Mouse (Mus musculus) kidney, embryonic 15.5 days (tissue): ENCODE measurements at regions not wholly inside any gene's neighbourhood (a gene's known extent, or its start where the extent isn't known, plus 50 kb on each side); places are given as distances from the start of the nearest gene placed in this dataset.

Source experiments
- ATAC-seq: fragments of 200-750 bp; cut with Nextera tagmentation; replicated peaks from 2 replicates; pipeline ENCODE4 v1.8.0; 2017; ENCODE audit warnings: moderate TSS enrichment; ENCODE audit not compliant: low FRiP score
- H3K27ac ChIP-seq: fragments of 300-500 bp; sonication (generic); 2 replicates; pipeline ENCODE4 v1.5.1; 2015; ENCODE audit warnings: mild to moderate bottlenecking, inconsistent platforms
- H3K27me3 ChIP-seq: fragments of 300-500 bp; sonication (generic); 2 replicates; pipeline ENCODE4 v1.6.1; 2015; ENCODE audit warnings: inconsistent platforms
- H3K36me3 ChIP-seq: fragments of 300-500 bp; sonication (generic); 2 replicates; pipeline ENCODE4 v1.6.1; 2015; ENCODE audit warnings: inconsistent platforms
- H3K4me1 ChIP-seq: fragments of 300-500 bp; sonication (generic); 2 replicates; pipeline ENCODE4 v1.6.1; 2015; ENCODE audit warnings: inconsistent platforms
- H3K4me2 ChIP-seq: fragments of 300-500 bp; sonication (generic); 2 replicates; pipeline ENCODE4 v1.6.1; 2015; ENCODE audit warnings: moderate library complexity, mild to moderate bottlenecking, inconsistent platforms
- H3K4me3 ChIP-seq: fragments of 300-500 bp; sonication (generic); replicated peaks from 2 replicates; pipeline ENCODE4 v1.5.1; 2015; ENCODE audit warnings: mild to moderate bottlenecking, inconsistent platforms
- H3K9ac ChIP-seq: fragments of 300-500 bp; sonication (generic); 2 replicates; pipeline ENCODE4 v1.6.1; 2015; ENCODE audit warnings: mild to moderate bottlenecking, inconsistent platforms
- H3K9me3 ChIP-seq: fragments of 300-500 bp; sonication (generic); replicated peaks from 2 replicates; pipeline ENCODE4 v1.6.1; 2016; ENCODE audit warnings: inconsistent platforms
- WGBS: fragments of 180-500 bp; shearing (Covaris S2); methylation state at CpG from one replicate; pipeline ENCODE4 v1.1.7; 2015; ENCODE audit warnings: mixed read lengths; 5-methylcytosine and 5-hydroxymethylcytosine counted together

GRCm38 (mm10) chr13:101117311-101117710 is 284.1 kb upstream of the Slc30a5 start:
- Histone ChIP-seq H3K9me3 (no peaks in the 10 kb centered on the region), H3K27me3 (no peaks in the 10 kb centered on the region), H3K4me1 (no peaks in the 10 kb centered on the region), H3K4me2 (no peak overlapping the region), H3K27ac (no peak overlapping the region), H3K4me3 (no peak overlapping the region), H3K9ac (no peak overlapping the region), H3K36me3 (no peaks in the 10 kb centered on the region)
- 79% methylated on average over 2 of the region's 2 CpGs for WGBS
- no peak for ATAC-seq

GRCm38 (mm10) chr13:101115296-101115695 is 282.1 kb upstream of the Slc30a5 start:
- Histone ChIP-seq H3K27ac (no peak overlapping the region), H3K36me3 (no peaks in the 10 kb centered on the region), H3K4me1 (no peaks in the 10 kb centered on the region), H3K27me3 (no peaks in the 10 kb centered on the region), H3K4me2 (no peak overlapping the region), H3K9me3 (no peaks in the 10 kb centered on the region), H3K9ac (no peak overlapping the region), H3K4me3 (no peak overlapping the region)
- WGBS: 72% methylated on average over 5 of the region's 5 CpGs
- ATAC-seq: no peak

GRCm38 (mm10) chr13:101112176-101112575 is 278.9 kb upstream of the Slc30a5 start:
- H3K9ac ChIP-seq: no peak overlapping the region
- no peak overlapping the region for H3K27ac ChIP-seq
- no peaks in the 10 kb centered on the region for H3K27me3 ChIP-seq
- WGBS: 80% methylated on average over 4 of the region's 4 CpGs
- H3K36me3 ChIP-seq: no peaks in the 10 kb centered on the region
- ATAC-seq: no peak
- no peak overlapping the region for H3K4me2 ChIP-seq
- H3K9me3 ChIP-seq: no peaks in the 10 kb centered on the region
- H3K4me1 ChIP-seq: no peaks in the 10 kb centered on the region
- H3K4me3 ChIP-seq: no peak overlapping the region

- H3K9me3 ChIP-seq: no peaks in the 10 kb centered on the region
- no peaks in the 10 kb centered on the region for H3K36me3 ChIP-seq
- no peak overlapping the region for H3K4me2 ChIP-seq
- ATAC-seq: no peak
- no peaks in the 10 kb centered on the region for H3K4me1 ChIP-seq
- 78% methylated on average over 2 of the region's 2 CpGs for WGBS
- no peak overlapping the region for H3K9ac ChIP-seq
- no peaks in the 10 kb centered on the region for H3K27me3 ChIP-seq
- no peak overlapping the region for H3K27ac ChIP-seq
- H3K4me3 ChIP-seq: no peak overlapping the region
Measured at GRCm38 (mm10) chr13:101111773-101112172, 278.5 kb upstream of the Slc30a5 start.

DNA sequence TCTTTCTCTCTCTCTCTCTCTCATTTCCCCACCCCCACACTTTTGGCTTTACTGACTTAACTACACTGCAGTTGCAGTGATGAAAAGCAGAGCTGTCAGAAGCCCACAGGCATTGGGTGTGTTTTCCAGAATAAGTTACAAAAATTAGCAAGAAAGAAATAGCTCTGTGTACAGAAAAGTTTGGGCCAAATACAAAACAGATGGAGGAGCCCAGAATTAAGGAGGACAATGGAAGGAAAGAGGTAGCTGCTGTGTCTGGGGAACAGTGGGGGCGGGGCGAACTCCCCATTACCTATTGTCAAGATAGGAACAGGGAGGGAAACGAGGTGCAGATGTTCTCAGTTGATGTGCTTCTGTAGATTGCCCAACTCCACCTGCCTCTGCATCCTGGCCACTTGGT is 267.4 kb upstream of the Slc30a5 start:
- Histone ChIP-seq H3K4me2 (no peak overlapping the region), H3K9ac (no peak overlapping the region), H3K36me3 (no peaks in the 10 kb centered on the region), H3K4me3 (no peak overlapping the region), H3K9me3 (no peaks in the 10 kb centered on the region), H3K27me3 (no peaks in the 10 kb centered on the region), H3K4me1 (no peaks in the 10 kb centered on the region), H3K27ac (no peak overlapping the region)
- no peak for ATAC-seq
- 65% methylated on average over 3 of the region's 3 CpGs for WGBS

GRCm38 (mm10) chr13:101096856-101097255 is 263.6 kb upstream of the Slc30a5 start:
- no peaks in the 10 kb centered on the region for H3K9me3 ChIP-seq
- no peak for ATAC-seq
- H3K4me1 ChIP-seq: no peaks in the 10 kb centered on the region
- H3K36me3 ChIP-seq: no peaks in the 10 kb centered on the region
- H3K27me3 ChIP-seq: no peaks in the 10 kb centered on the region
- no peak overlapping the region for H3K4me3 ChIP-seq
- 65% methylated on average over 1 of the region's 1 CpGs for WGBS
- no peak overlapping the region for H3K27ac ChIP-seq
- H3K4me2 ChIP-seq: no peak overlapping the region
- H3K9ac ChIP-seq: no peak overlapping the region

GRCm38 (mm10) chr13:101096221-101096620 is 263.0 kb upstream of the Slc30a5 start:
- no peaks in the 10 kb centered on the region for H3K36me3 ChIP-seq
- H3K9me3 ChIP-seq: no peaks in the 10 kb centered on the region
- no peak overlapping the region for H3K4me3 ChIP-seq
- H3K4me1 ChIP-seq: no peaks in the 10 kb centered on the region
- 85% methylated on average over 6 of the region's 6 CpGs for WGBS
- ATAC-seq: no peak
- no peak overlapping the region for H3K27ac ChIP-seq
- H3K9ac ChIP-seq: no peak overlapping the region
- H3K4me2 ChIP-seq: no peak overlapping the region
- no peaks in the 10 kb centered on the region for H3K27me3 ChIP-seq

DNA sequence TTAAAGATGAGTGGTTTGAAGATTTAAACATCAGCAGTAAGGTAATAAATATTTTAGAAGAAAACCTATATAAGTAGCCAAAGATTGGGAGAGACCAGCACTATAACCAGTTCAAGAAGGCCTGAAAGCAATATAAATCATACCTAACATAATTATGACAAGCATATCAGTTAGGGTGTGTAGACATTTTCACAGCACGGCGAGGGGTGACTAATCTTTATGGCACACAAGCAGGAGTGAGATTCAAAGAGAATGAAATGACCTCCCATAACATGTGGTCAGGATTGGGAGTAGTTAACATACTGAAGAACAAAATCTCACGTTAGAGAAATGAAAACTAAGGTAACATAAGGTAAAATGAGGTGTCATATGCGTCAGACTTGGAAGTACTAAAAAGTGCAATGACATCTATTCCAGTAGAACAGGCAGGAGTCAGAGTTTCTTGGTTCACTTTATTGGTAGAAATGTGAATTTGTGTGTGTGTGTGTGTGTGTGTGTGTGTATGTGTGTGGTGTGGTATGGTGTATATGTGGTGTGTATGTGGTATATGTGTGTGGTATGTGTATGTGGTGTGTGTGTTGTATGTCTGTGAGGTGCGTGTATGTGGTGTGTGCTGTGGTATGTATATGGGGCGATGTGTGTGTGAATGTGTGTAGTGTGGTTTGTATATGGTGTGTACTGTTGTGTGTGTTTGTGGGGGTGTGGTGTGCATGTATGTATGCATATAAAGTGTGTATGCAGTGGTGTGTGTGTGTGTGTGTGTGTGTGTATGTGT is 262.0 kb upstream of the Slc30a5 start:
- Histone ChIP-seq H3K4me1 (no peaks in the 10 kb centered on the region), H3K36me3 (no peaks in the 10 kb centered on the region), H3K9me3 (no peaks in the 10 kb centered on the region), H3K27me3 (no peaks in the 10 kb centered on the region), H3K27ac (no peak overlapping the region), H3K4me2 (no peak overlapping the region), H3K4me3 (no peak overlapping the region), H3K9ac (no peak overlapping the region)
- ATAC-seq: no peak
- 85% methylated on average over 6 of the region's 6 CpGs for WGBS

DNA sequence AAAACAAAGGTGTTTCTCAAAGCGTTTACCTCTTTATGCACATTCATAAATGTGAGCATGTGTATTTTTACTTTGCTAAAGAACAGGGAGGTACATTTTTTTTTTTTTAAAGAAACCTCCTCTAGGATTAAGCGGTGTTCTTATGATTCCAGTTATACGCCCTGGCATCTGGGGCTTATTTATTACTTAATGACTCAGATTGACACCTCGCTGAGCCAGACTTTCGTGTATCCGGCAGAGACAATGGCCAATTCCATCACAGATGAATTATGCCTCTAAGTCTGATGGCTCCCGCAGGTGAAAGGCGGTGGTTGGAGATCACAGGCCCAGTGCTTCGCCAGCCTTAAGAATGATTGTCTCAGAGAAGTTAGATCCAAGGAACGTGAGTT is 259.5 kb upstream of the Slc30a5 start:
- WGBS: 65% methylated on average over 10 of the region's 10 CpGs
- H3K27me3 ChIP-seq: no peaks in the 10 kb centered on the region
- H3K9me3 ChIP-seq: no peaks in the 10 kb centered on the region
- no peak overlapping the region for H3K27ac ChIP-seq
- no peaks in the 10 kb centered on the region for H3K36me3 ChIP-seq
- no peak overlapping the region for H3K4me3 ChIP-seq
- ATAC-seq: no peak
- H3K4me1 ChIP-seq: no peaks in the 10 kb centered on the region
- H3K9ac ChIP-seq: no peak overlapping the region
- H3K4me2 ChIP-seq: no peak overlapping the region

DNA sequence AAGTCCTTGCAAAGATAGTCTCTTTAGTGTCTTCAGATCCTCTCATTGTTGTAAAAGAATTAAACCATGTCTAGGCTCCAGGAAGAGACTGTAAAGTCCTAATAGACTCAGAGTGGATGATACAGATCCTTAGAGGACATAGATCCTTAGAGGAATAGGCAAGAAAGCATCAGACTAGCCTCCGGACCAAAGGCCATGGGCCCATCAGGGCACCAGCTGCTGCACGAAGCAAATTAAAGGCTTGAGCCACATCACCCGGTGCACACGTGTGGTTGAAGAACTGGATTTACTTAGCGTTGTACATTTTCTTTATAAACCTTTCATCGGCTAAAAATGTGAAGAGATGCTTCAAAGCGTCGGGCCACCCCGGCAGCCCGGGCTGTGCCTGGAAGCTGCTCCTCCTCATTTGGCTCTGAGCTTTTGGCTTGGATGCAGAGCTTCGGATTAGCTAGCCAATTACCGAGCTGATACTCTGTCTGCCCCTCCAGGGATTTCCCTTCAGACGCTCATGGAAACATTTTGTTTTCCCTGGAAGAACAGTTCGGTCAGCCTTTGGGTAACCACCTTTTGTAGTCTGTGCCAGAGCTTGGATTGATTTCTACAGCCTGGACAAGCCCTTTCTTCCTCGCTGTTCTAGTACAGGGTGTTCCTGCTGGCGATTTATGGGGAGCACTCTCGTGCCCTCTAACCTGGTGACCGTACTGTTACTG is 259.0 kb upstream of the Slc30a5 start:
- Histone ChIP-seq H3K27me3 (no peaks in the 10 kb centered on the region), H3K4me2 (no peak overlapping the region), H3K4me3 (no peak overlapping the region), H3K9me3 (no peaks in the 10 kb centered on the region), H3K27ac (peak overlapping the region; percentile 32; the same call in 1 of the 2 replicates), H3K4me1 (no peaks in the 10 kb centered on the region), H3K36me3 (no peaks in the 10 kb centered on the region), H3K9ac (no peak overlapping the region)
- ATAC-seq: 0 out of 2 replicates have a peak, but pooled peaks have one; percentile 56
- WGBS: 64% methylated on average over 18 of the region's 18 CpGs

GRCm38 (mm10) chr13:101085182-101085581 is 252.0 kb upstream of the Slc30a5 start:
- Histone ChIP-seq H3K9ac (no peak overlapping the region), H3K27ac (no peak overlapping the region), H3K9me3 (no peaks in the 10 kb centered on the region), H3K4me1 (no peaks in the 10 kb centered on the region), H3K36me3 (no peaks in the 10 kb centered on the region), H3K4me3 (no peak overlapping the region), H3K27me3 (no peaks in the 10 kb centered on the region), H3K4me2 (no peak overlapping the region)
- no peak for ATAC-seq

DNA sequence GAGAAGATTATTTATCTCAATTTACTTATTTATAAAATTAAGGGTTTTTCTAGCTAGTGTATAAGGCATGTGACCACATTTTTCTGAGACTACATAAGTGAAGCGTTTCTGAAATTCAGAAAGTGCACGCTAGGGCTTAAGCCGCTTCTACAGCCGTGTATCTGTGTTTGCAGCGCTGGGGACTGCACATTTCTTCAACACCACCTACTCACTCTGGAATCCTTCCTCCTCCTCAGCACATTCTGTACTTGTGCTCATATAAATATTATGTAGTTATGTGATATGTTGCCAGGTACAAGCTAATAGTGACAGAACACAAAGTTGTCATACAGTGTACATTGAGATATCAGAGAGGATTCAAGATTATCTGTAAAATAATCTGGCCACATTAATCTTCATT is 251.0 kb upstream of the Slc30a5 start:
- no peak overlapping the region for H3K27ac ChIP-seq
- no peaks in the 10 kb centered on the region for H3K4me1 ChIP-seq
- H3K9ac ChIP-seq: no peak overlapping the region
- no peak overlapping the region for H3K4me3 ChIP-seq
- no peaks in the 10 kb centered on the region for H3K36me3 ChIP-seq
- no peak overlapping the region for H3K4me2 ChIP-seq
- no peaks in the 10 kb centered on the region for H3K27me3 ChIP-seq
- WGBS: 95% methylated on average over 5 of the region's 5 CpGs
- no peak for ATAC-seq
- H3K9me3 ChIP-seq: no peaks in the 10 kb centered on the region
